Mouse (Mus musculus): ENCODE measurements around the gene Ap1b1. TPM values are rescaled to one million over a fixed set of nuclear protein-coding genes. Genes with fewer than 3 reads are reported as not detected.
A peak's percentile ranks its signal among the peaks of the same experiment; 100 is the strongest.

The Ap1b1 gene
- total RNA-seq, 1 experiment from 2014 or later: 72.2 TPM

DNA sequence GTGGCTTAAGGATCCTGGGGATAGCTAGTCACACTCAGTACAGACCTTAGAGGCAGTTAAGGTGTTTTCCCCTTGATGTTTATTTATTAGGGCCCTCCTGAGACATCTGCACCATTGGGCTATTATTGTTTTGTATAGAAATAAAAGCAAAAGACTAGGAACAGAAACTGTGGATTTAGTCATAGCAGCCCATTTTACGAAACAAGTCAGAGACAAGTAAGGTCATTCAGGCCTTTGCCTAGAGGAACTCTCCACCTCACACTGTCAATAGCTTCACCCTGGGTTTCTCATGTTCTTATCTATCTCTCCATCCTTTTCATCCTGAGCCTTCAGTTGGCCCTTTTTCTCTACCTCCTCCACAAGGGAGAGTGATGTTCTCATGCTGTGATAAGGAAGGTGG, 38.5 kb downstream of the Ap1b1 start:
- ATAC-seq (replicated peaks; ENCODE audit: low read depth, poor library complexity, severe bottlenecking): no peak

DNA sequence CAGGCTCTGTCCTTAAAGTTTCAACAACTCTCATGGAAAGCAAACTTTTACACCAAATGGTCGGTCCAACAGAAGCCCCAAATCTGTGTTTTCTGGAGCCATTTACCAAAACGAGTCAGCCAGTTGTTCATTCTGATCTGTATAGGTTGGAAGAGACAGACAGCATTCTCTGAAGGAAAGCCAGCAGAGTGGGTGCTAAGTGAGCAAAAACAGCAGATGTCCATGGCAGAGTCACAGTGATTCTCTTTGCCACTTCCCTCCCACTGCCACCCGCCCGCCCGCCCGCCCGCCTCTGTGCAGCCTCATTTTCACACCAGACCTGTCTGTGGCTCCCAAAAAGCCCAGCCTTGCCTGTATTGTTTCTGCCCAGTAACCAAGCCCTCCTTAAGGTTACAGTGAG, 41.6 kb downstream of the Ap1b1 start:
- ATAC-seq (replicated peaks; ENCODE audit: low read depth, poor library complexity, severe bottlenecking): no peak

DNA sequence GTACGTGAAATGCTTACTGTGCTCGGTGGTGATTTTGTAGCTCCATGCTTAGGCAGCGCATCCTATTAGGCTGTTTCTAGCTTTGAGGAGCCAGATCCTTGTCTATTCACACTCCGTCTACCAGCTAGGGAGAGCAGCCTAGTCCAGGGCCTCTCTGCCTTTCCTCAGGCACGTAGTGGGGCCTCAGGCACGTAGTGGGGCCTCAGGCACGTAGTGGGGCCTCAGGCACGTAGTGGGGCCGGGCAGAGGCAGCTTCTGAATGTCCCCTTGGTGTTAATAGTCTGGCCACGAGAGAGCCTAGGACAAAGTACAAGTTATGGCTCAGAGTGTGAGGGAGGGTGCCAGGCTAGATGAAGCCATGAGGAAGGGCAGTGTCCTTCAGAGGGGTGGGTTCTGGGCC, 46.1 kb downstream of the Ap1b1 start:
- ATAC-seq (replicated peaks; ENCODE audit: low read depth, poor library complexity, severe bottlenecking): no peak

DNA sequence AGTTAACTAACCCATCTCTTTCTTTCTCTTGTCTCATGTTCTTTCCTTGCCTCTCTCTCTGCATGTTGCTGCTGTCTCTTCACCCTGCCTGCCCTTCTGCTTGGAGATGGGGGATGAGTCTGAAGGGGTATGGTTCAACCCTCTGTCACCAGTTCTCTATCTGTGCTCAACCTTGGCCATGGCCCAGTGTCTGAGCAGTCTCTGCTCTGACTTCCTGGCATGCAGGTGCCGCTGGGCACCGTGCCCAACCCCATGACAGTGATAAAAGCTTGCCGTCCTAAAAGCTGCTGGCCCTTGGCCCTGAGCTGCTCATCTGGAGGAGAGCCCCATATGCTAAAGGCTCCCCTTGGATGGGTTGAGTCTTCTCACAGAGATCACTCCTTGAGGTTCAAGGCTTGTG, 46.5 kb downstream of the Ap1b1 start:
- ATAC-seq (replicated peaks; ENCODE audit: low read depth, poor library complexity, severe bottlenecking): peak; percentile 40; the same call in 1 of the 2 replicates

DNA sequence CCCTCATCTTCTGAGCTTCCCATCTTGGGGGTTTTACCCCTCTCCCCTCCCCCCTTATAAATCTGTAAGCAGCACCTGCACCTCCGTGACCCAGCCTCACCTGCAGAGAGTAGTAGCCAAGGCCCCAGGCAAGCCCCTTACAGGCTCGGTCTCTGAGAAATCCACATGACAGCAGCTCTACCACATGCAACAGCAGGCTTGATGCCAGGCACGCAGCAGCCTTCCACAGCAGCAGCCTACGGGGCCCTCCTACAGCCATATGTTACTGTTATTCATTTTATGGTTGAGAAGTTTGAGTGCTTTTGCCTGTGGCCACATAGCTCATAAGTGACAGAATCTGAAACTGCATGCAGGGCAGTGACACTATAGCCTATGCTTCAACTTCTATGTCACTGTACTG, 48.8 kb downstream of the Ap1b1 start:
- no peak for ATAC-seq (replicated peaks; ENCODE audit: low read depth, poor library complexity, severe bottlenecking)

DNA sequence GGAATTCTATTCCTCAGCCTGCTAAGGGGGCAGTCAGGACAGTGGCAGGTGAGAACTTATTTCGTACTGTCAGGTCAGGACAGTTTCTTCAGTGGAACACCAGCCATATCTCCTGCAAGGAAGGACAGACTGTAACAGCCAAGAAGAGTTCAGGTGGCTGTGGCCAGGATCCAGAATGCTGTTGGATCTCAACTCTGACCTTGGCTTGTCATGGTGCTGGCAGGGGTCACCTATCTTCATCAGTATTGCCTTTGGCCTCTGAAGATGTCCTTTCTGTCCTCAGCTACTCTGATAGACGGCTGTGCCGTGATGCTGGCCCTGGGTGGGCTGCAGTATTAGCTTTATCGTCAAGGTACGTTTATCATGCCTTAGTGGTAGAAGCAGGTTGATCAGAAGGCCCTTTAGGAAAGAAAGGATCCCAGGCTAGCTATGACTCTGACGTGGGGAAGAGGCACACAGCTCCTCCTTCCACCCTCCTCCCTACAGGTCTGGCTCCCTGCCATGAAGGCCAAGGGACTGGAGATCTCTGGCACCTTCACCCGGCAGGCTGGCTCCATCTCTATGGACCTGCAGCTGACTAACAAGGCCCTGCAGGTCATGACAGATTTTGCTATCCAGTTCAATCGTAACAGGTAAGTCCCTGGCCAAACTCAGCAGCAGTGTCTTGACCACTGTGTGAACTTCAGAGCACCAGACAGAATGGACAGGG, 50.7 kb downstream of the Ap1b1 start:
- no peak for ATAC-seq (replicated peaks; ENCODE audit: low read depth, poor library complexity, severe bottlenecking)

DNA sequence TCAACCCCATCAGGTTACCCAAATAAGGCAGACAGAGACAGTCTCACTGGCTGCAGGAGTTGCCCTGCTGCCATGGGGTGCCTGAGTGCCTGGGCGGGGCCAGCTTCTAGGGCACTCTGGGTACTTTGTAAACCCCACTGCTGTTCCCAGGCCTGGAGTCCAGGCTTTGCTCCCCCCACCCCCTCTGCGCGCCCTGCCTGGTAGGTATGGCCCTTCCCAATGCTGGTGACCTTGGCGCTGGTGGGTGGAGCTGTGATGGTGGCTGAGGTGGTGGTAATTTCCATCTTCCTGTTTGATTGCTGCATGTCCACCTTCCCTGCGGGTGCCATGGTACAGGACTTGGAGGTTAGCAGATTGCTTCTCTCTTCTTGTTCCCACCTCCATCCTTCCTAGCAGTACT, 54.0 kb downstream of the Ap1b1 start:
- no peak for ATAC-seq (replicated peaks; ENCODE audit: low read depth, poor library complexity, severe bottlenecking)

DNA sequence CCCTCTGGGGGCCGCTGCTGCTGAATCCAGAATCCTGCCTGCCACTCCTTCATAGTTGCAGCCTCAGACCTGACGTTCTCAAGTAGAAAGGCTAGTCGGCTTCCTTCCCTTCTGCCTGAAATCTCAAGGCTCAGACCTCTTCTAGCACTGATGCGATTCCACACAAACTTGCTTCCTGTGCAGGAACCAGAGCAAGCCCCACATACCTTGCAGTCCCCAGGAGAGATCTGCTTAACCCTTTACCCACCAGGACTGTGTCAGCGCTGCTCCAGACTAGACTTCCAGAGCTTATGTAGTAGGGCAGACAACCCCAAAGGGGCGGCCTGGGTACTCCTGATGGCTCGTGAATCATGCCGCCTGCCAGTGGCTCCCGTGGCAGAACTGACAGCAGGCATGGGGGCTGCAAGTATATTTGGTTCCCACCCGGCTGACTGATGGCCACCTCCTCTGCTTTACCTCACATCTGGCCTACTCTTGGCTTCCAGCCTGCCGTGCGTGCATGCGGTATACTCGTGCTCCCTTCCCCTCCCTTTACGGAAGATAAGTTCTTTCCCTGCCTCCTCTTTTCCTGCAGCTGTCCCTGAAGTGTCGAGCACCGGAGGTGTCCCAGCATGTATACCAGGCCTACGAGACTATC, 54.6 kb downstream of the Ap1b1 start:
- ATAC-seq (replicated peaks; ENCODE audit: low read depth, poor library complexity, severe bottlenecking): no peak

DNA sequence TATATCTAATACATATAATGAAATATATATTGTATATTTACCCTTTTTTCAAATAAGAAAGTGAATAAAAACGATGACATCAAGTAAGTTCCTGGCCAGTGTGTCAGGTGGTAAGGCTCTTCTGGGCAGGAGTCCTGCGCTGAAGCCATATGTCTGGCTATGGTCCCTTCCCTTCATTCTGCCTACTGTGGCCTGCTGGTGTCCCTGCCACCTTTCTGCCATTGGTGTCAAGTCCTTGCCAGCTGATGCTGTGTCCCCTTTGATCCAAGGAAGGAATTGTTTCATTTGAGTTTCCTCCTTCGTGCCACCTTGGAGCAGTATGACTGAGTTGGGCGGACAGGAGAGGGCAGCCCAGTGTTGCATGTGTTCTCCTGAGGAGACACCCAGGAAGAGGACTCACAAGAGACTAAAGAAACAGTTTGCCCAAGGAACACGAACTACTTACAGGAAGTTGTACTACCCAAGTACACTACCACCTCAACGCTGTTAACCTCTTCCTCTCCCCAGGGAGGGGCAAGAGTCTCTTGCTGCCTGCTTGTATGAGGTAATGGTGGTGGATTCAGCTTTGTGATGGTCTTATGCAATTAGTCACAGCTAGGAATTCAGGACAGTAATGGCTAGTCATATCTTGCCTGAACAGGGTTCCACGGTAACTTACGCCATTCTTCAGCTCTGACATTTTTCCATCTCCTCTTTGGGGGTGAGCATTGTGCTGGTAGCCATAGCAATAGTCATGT, 56.2 kb downstream of the Ap1b1 start:
- ATAC-seq (replicated peaks; ENCODE audit: low read depth, poor library complexity, severe bottlenecking): 0 out of 2 replicates have a peak, but pooled peaks have one; percentile 27

DNA sequence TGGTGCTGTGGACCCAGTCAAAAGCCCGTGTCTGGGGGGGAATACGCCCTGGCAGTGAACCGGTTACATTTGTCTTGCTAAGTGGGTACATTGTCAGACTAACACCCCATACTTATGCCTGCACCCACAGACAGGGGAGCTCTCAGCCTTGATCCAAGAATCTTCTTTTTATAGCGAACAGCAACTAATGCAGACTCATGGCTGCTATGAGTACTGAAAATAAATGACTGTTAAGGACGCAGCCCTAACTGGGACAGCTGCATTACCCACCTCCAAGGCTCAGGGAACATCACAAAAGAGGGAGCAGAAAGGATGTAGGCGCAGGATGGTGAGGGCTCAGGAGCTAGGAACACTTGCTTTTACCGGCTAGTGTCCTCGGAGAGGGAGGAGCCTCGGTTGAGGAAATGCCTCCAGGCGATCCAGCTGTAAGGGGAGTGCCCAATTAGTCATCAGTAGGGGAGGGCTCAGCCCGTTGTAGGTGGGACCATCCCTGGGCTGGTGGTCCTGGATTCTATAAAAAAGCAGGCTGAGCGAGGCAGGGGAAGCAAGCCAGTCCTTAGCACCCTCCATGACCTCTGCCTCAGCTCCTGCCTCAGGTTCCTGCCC, 59.8 kb downstream of the Ap1b1 start:
- ATAC-seq (replicated peaks; ENCODE audit: low read depth, poor library complexity, severe bottlenecking): no peak

DNA sequence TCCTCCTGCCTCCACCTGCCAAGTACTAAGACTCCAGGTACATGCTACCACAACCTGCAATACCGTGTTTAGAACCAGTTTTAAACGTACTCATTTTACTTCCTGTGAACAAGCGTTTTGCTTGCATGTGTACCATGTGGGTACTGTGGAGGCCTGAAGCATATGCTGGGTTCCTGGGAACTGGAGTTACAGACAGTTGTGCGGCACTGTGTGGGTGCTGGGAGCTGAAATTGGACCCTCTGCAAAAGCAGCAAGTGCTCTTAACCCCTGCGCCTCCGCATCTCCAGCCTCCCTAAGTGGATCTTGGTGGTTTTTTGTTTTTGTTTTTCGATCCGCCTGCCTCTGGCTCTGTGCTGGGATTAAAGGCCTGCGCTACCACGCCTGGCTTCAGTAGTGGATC, 65.0 kb downstream of the Ap1b1 start:
- no peak for ATAC-seq (replicated peaks; ENCODE audit: low read depth, poor library complexity, severe bottlenecking)

DNA sequence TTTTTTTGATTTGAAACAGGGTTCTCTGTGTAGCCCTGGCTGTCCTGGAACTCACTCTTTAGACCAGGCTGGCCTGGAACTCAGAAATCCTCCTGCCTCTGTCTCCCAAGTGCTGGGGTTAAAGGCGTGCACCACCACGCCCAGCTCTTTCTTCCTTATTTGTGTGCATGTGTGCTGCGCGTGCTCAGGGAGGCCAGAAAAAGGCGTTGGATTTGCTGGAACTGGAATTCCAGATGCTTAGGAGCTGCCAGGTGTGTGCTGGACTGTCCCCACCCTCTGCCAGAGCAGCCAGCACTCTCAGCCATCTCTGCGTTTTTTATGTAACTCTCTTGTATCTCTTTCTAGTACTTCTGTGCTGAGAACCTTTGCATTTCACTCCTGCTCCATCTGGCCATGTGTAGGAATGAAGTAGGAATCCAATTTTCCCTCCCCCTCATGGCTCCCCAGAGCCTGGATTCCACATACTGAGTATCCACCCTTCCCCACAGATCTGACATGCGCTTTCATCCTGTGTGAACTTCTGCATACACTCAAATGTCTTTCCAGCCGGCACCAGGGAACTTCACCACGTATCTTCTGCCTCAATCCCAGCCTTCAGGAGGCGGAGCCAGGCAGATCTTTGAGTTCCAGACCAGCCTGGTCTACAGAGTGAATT, 65.7 kb downstream of the Ap1b1 start:
- no peak for ATAC-seq (replicated peaks; ENCODE audit: low read depth, poor library complexity, severe bottlenecking)

DNA sequence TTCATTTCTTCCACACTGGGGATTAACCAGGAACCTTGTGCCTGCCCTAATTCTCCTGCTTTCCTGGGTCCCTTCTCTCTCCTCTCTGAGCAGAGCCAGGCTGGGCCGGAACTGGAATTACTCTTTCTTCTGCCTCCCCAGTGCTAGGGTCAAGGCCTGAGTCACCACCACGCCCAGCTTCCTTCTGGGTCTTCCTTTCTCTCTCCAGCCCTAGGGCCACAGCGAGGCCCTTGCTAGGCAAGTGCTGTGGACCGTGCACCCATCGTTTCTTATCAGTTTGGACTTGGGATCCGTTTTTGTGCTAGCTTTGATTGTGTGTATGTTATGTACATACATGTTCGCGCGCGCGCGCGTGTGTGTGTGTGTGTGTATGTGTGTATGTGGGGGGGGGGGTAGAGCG, 67.5 kb downstream of the Ap1b1 start:
- no peak for ATAC-seq (replicated peaks; ENCODE audit: low read depth, poor library complexity, severe bottlenecking)

DNA sequence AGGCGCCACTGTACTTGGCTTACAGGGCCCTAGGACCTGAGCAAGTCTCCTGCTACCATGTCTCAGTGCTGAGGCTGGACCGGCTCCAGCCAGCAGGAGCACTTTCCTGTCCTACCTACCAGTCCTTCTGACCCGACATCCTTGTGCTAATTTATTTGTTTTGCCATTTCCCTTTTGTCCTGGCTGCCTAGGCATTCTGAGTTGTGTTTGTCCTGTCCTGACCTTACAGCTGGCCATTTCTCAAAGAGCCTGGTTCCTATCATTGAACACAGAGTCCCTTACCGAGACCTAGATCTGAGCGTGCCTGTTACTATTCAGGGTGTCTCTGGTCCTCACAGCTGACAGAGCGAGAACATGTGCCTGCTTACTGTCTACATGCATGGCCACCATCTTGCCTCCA, 68.2 kb downstream of the Ap1b1 start:
- no peak for ATAC-seq (replicated peaks; ENCODE audit: low read depth, poor library complexity, severe bottlenecking)

DNA sequence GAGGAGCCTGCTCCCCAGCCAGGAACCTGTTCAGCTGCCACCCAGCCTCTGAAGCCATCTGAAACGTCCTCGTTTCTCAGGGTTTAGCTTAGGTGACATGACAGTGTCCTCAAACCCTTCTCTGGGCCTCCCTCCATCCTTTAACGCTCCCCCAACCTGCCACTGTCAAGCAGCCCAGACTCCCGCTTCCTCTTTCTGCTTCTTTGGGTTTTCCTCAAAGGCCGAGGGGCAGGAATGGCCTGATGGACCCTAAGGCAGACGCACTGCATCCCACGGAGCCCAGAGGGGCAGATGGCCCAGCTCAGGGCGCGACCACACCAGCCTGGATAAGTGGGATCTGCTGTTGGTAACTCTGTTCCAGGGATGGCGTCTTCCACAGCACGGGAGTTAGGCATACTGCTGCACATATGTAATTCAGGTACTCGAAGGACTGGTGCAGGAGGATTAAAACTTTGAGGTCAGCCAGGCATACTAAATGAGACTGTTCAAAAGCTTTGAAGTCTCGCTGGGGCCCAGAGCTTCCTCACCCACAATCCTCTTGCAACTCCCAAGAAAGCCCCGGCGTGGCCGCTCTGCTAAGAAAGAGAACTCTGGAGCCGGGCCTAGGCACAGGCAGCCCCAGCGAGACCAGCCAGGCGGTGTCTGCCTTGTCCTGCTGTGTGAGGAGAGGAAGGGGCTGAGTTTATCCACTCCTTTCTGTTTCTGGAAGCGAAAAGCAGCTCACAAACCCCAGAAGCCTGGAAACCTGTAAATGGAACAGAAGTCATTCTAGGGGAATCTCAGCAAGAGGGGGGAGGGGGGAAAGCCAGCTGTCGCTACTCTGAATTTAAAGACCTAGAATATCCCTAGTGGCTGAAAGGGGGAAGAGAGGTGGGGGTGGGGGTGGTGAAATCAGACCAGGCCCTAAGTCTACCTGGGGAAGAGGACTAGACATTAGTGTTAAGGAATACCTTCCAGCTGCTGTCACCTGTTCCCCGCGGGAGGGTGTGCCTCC, 69.6 kb downstream of the Ap1b1 start:
- no peak for ATAC-seq (replicated peaks; ENCODE audit: low read depth, poor library complexity, severe bottlenecking)

DNA sequence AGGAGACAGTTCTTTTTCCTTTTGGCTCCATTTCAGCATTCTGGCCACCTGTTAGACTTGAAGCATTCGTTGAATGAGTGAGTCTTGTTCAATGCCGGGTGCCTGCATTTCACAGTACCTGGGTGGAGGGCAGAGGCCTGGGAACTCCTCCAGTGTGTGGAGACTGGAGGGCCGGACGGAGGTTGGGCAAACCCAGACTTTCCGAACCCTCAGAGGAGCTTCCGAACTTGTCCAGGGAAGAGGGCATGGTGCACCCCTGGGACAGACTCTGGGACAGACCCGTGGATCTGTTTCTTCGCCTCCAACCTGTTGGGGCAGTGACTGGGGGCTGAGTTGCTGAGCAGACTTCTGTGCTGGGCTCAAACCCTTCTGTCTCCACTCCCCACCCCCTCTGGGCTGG, 70.4 kb downstream of the Ap1b1 start:
- ATAC-seq (replicated peaks; ENCODE audit: low read depth, poor library complexity, severe bottlenecking): no peak

DNA sequence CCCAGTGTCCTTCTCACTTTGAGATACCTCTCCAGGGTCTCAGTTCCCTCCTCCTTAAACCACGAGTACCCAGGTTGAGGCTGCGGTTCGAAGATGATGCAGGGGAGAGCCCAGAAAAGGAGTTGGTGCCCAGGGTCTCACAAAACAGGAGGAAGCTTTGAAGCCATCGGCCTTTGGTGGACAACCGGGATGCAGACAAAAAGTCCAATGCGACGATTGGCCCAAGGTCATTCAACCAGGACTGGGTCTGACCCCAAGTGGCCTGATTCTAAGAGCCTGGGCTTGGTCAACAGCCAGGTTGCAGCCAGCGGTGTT, 70.9 kb downstream of the Ap1b1 start:
- no peak for ATAC-seq (replicated peaks; ENCODE audit: low read depth, poor library complexity, severe bottlenecking)

DNA sequence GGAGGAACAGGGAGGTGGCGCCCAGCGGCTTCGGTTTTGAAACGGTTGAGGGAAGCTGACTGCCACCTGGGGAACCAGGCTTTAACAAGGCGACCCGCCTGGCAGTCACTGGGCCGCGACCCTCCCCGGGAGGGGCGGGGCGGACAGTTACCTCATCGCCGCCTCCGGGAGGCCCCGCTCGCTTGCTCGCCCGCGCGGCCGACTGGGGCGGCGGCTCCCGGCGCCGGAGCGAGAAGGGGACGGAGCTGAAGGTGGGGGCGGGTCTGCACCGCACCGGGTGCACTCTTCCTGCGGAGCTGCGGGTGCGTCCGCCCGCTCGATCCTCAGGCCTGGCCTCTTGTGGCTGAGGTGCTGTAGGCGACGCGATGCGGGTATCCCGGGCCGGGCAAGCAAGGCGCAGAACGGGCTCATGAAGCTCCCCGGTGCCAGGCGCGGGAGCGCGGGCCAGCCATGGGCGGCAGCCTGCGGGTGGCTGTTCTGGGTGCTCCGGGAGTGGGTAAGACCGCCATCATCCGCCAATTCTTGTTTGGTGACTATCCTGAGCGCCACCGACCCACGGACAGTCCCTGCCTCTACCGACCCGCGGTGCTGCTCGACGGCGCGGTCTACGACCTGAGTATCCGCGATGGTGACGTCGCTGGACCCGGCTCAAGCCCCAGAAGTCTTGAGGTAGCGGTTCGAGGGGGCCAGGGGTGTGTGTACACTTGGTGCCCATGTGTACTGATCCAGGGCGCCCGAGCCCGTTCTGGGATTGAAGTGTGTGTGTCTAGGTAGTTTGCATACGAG, 71.4 kb downstream of the Ap1b1 start, which contains the start of gene Rasl10a:
Gene Rasl10a (plus strand): TSS at position 273 of the 786 bp plus-strand sequence.
- 0 out of 2 replicates have a peak, but pooled peaks have one; percentile 2 for ATAC-seq (replicated peaks; ENCODE audit: low read depth, poor library complexity, severe bottlenecking)

DNA sequence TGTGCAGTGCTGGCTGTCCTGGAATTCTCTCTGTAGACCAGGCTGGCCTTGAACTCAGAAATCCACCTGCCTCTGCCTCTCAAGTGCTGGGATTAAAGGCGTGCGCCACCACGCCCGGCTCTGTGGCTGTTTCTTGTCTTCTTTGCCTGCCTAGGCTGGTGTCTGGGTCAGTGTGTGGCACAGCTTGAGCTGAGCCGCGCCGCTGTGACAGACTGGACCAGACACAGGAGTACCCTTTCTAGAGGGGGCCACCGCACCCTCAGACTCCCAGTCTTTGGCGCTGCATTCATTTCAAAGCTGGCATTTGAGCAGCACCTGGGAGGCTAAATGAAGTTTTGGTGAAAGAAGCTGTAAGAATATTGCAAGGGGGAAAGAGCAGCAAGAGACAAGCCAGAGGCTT, 72.2 kb downstream of the Ap1b1 start:
- no peak for ATAC-seq (replicated peaks; ENCODE audit: low read depth, poor library complexity, severe bottlenecking)

Data from common myeloid progenitor, adult 5-6 weeks (primary cell).